Mouse (Mus musculus): ENCODE measurements at regions not wholly inside any gene's neighbourhood (a gene's known extent, or its start where the extent isn't known, plus 50 kb on each side); places are given as distances from the start of the nearest gene placed in this dataset.

DNA sequence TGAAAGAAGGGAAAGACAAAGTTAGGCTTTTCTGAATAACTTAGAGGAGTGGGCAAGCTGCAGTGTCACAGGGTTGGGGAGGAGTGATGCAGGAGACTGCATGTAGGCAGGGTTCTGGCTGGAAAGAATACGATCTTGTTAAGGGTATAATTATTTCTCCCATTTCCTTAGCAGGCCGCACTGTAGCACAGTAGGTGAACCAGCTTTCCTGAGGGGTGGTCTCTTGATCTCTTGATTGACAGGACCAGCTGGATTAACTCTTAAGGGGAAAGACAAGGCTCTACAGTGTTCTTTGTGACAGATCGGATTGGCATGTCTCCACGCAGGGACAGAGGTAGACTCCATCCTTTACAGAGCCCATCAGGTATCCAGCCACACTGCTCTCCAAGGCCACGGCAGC, 54.5 kb upstream of the Meis1 start:
- H3K9ac ChIP-seq (replicated peaks) = no peak overlapping the region
- H3K4me3 ChIP-seq (ENCODE audit: low read depth, low read length) = no peak overlapping the region
- H3K9me3 ChIP-seq (ENCODE audit: low read length) = no peaks in the 10 kb centered on the region
- no peak for ATAC-seq
- TF ChIP-seq EP300 (IDR thresholded peaks at IDR 0.05; ENCODE audit: low read depth) = no peak
- no peak for TF ChIP-seq CTCF (IDR thresholded peaks at IDR 0.05; ENCODE audit: low read depth)
- H3K27ac ChIP-seq (ENCODE audit: low read depth) = no peak overlapping the region
- H3K4me2 ChIP-seq (ENCODE audit: low read depth, low read length) = no peak overlapping the region
- H3K27me3 ChIP-seq (ENCODE audit: insufficient read depth, low read length) = no peaks in the 10 kb centered on the region
- 77% methylated on average over 5 of the region's 5 CpGs for WGBS (ENCODE audit: insufficient replicate concordance)
- no peak for DNase-seq
- H3K4me1 ChIP-seq (ENCODE audit: insufficient read depth) = no peaks in the 10 kb centered on the region
- H3K36me3 ChIP-seq (replicated peaks; ENCODE audit: insufficient read depth, low read length) = no peaks in the 10 kb centered on the region

DNA sequence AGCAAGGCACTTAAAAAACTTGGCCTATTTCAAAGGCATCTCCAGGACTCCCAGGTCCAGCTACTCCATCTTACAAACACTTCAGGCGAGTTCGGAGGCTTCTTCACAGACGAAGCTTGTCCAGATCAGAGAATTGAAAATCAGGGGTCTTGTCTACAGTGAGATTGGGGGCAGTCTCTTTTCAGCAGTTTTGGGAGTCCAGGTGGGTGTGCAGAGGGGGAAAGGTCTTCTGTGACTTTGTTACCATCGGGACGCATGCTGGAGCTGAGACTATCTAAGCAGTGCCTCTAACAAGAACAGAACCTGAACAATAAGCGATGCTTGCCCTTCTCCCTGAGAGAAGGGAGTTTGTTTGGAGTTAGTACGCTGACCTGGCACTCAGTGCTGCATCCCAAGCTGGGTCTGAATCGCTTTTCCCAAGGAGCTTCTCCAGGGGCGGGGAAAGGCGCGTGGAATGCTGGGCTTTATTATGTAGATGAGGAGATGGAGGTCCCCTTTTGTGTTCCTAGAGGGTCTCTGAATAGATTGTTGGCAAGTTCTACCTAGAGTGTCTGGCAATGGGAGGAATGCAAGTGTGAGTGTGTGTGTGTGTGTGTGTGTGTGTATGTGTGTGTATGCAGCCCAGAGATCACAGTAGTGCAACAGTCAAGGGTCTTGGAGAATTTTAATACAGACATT, 55.2 kb upstream of the Meis1 start:
- WGBS (ENCODE audit: insufficient replicate concordance) = 65% methylated on average over 11 of the region's 11 CpGs
- TF ChIP-seq CTCF (IDR thresholded peaks at IDR 0.05; ENCODE audit: low read depth) (no peak), EP300 (IDR thresholded peaks at IDR 0.05; ENCODE audit: low read depth) (no peak)

DNA sequence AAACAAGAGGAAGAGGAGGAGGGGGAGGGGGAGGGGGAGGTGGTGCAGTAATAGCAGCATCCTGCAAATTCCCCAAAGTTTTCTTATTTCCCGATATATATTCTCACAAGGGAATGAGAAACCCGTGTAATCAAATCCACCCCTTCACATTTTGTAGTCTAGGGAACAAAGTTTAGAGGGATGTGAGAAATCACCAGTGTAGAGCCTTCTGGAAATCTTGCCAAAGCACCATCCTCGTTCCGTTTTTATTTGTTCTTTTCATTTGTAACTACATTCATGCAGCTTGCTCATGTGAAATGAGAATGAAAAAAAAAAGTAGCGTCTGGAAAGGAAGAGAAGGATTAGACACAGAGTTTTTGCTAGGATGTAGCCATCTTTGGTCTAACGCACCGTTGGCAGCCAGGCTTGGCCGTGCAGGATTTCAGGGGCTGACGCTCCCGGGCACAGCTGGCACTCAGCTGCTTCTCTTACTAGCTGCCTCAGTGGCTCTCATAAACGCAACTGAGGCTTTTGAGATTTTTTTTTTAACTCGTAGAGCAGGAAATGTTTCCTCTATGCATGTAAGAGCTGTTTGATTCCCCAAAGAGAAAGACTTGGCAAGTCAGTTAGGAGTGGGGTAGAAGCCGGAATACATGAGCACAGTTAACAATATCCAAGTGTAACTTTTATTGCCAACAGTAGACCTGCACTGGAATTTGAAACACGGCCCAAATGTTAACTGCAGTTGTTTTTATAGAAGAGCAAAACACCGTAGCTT, 72.5 kb upstream of the Meis1 start:
- H3K9me3 ChIP-seq (ENCODE audit: low read length) = no peaks in the 10 kb centered on the region

More for the DNA sequence above, 55.2 kb upstream of the Meis1 start:
- H3K9me3 ChIP-seq (ENCODE audit: low read length) = no peaks in the 10 kb centered on the region
- no peak overlapping the region for H3K9ac ChIP-seq (replicated peaks)
- H3K27ac ChIP-seq (ENCODE audit: low read depth) = no peak overlapping the region
- no peaks in the 10 kb centered on the region for H3K4me1 ChIP-seq (ENCODE audit: insufficient read depth)
- no peaks in the 10 kb centered on the region for H3K27me3 ChIP-seq (ENCODE audit: insufficient read depth, low read length)
- ATAC-seq (no peak), DNase-seq (no peak)
- no peaks in the 10 kb centered on the region for H3K36me3 ChIP-seq (replicated peaks; ENCODE audit: insufficient read depth, low read length)
- no peak overlapping the region for H3K4me3 ChIP-seq (ENCODE audit: low read depth, low read length)
- H3K4me2 ChIP-seq (ENCODE audit: low read depth, low read length) = no peak overlapping the region

DNA sequence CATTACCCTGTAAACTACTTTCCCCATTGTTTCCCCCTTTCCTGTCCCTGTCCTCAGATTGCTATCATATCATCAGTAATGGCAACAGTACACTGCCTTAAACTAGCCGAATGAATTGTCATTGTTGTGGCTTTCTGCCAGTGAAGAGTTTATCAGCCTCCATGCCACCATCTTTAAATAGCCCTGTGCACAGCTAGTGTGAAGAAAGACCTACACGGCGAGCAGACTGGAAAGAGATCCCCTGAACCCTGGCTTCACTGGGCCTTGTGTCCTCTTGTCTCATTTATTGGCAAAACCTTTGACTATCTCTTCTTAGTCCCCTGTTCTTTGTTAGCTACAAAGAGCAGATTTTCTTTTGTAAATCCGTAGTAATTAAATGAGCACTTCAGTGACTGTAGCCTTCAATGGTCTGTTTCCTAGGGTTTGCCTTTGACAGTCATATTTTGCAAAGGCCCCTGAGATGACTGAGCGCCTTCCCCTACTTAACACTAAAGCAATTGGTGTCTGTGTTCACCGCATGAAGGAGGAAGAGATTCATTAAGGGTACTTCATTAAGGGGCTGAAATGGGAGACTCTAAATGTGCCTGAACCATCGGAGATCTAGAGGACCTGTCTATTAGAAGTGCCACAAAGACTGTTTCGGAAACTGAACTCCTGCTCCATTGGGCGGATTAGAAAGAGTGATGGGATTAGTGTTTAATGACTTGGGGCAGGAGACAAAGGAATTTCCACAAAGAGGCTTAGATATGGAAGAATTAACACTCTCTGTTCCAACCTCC, 74.4 kb upstream of the Meis1 start:
- Histone ChIP-seq H3K4me3 (ENCODE audit: low read depth, low read length) (no peak overlapping the region), H3K4me2 (ENCODE audit: low read depth, low read length) (no peak overlapping the region), H3K27ac (ENCODE audit: low read depth) (no peak overlapping the region), H3K27me3 (ENCODE audit: insufficient read depth, low read length) (no peaks in the 10 kb centered on the region), H3K9me3 (ENCODE audit: low read length) (no peaks in the 10 kb centered on the region), H3K4me1 (ENCODE audit: insufficient read depth) (no peaks in the 10 kb centered on the region), H3K36me3 (replicated peaks; ENCODE audit: insufficient read depth, low read length) (no peaks in the 10 kb centered on the region), H3K9ac (replicated peaks) (no peak overlapping the region)
- DNase-seq (no peak), ATAC-seq (no peak)
- 63% methylated on average over 9 of the region's 9 CpGs for WGBS (ENCODE audit: insufficient replicate concordance)
- no peak for TF ChIP-seq CTCF (IDR thresholded peaks at IDR 0.05; ENCODE audit: low read depth)
- TF ChIP-seq EP300 (IDR thresholded peaks at IDR 0.05; ENCODE audit: low read depth) = no peak

More for the DNA sequence above, 72.5 kb upstream of the Meis1 start:
- Histone ChIP-seq H3K9ac (replicated peaks) (no peak overlapping the region), H3K4me3 (ENCODE audit: low read depth, low read length) (no peak overlapping the region), H3K27me3 (ENCODE audit: insufficient read depth, low read length) (no peaks in the 10 kb centered on the region), H3K4me1 (ENCODE audit: insufficient read depth) (no peaks in the 10 kb centered on the region), H3K27ac (ENCODE audit: low read depth) (no peak overlapping the region), H3K4me2 (ENCODE audit: low read depth, low read length) (no peak overlapping the region), H3K36me3 (replicated peaks; ENCODE audit: insufficient read depth, low read length) (no peaks in the 10 kb centered on the region)
- DNase-seq (no peak), ATAC-seq (no peak)
- 79% methylated on average over 15 of the region's 15 CpGs for WGBS (ENCODE audit: insufficient replicate concordance)
- TF ChIP-seq EP300 (IDR thresholded peaks at IDR 0.05; ENCODE audit: low read depth) (no peak), CTCF (IDR thresholded peaks at IDR 0.05; ENCODE audit: low read depth) (no peak)

DNA sequence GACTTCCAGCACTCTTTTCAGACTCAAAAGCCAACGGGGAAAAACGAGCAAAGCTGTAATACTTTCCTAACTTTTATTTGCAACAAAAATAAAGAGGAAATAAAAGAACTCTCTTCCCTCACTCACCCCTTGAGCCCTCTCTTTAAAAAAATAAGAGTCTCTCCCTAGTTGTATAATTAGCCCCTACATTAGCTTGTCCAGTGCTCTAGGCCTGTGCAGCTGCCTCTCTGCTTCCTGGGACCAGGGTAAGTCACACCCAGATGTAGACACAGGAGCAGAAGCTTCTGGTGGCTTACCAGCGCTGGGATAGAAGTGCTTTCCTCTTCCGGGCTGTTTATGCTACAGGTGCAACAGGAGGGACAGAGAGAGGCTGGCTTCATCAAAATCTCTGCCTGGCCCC, 75.0 kb upstream of the Meis1 start:
- no peak overlapping the region for H3K4me2 ChIP-seq (ENCODE audit: low read depth, low read length)
- H3K9me3 ChIP-seq (ENCODE audit: low read length) = no peaks in the 10 kb centered on the region
- 63% methylated on average over 4 of the region's 4 CpGs for WGBS (ENCODE audit: insufficient replicate concordance)
- TF ChIP-seq CTCF (IDR thresholded peaks at IDR 0.05; ENCODE audit: low read depth) = no peak
- no peak overlapping the region for H3K9ac ChIP-seq (replicated peaks)
- H3K27ac ChIP-seq (ENCODE audit: low read depth) = no peak overlapping the region
- no peaks in the 10 kb centered on the region for H3K27me3 ChIP-seq (ENCODE audit: insufficient read depth, low read length)
- no peak overlapping the region for H3K4me3 ChIP-seq (ENCODE audit: low read depth, low read length)
- no peaks in the 10 kb centered on the region for H3K36me3 ChIP-seq (replicated peaks; ENCODE audit: insufficient read depth, low read length)
- DNase-seq (no peak), ATAC-seq (no peak)
- no peaks in the 10 kb centered on the region for H3K4me1 ChIP-seq (ENCODE audit: insufficient read depth)

DNA sequence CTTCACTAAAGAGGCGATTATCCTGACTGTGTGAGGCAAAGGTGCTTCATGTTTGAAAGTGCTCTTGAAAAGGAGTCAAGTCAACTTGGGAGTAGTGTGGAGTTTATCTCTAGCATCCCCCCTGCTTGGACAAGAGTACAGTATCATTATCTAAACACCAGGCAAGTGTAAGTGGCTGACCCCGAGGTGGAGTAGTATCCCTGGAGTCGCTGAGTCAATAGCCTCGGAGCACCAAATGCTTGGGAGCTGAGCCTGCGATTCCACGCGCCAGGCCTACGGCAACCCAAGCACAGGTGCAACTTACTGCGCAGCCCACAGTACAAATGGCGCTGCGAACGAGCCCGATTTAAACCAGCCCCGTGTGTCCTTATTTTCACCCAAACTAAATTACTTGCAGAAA, 75.4 kb upstream of the Meis1 start:
- no peak overlapping the region for H3K4me3 ChIP-seq (ENCODE audit: low read depth, low read length)
- no peaks in the 10 kb centered on the region for H3K36me3 ChIP-seq (replicated peaks; ENCODE audit: insufficient read depth, low read length)
- H3K9ac ChIP-seq (replicated peaks) = no peak overlapping the region
- no peak overlapping the region for H3K27ac ChIP-seq (ENCODE audit: low read depth)
- no peaks in the 10 kb centered on the region for H3K27me3 ChIP-seq (ENCODE audit: insufficient read depth, low read length)
- DNase-seq (no peak), ATAC-seq (no peak)
- TF ChIP-seq CTCF (IDR thresholded peaks at IDR 0.05; ENCODE audit: low read depth) (no peak), EP300 (IDR thresholded peaks at IDR 0.05; ENCODE audit: low read depth) (no peak)
- no peaks in the 10 kb centered on the region for H3K4me1 ChIP-seq (ENCODE audit: insufficient read depth)
- no peaks in the 10 kb centered on the region for H3K9me3 ChIP-seq (ENCODE audit: low read length)
- WGBS (ENCODE audit: insufficient replicate concordance) = 82% methylated on average over 14 of the region's 14 CpGs
- no peak overlapping the region for H3K4me2 ChIP-seq (ENCODE audit: low read depth, low read length)
